Mouse (Mus musculus) liver, embryonic 12.5 days (tissue): ENCODE results near the gene Gpsm1. TPM values are rescaled to one million over a fixed set of nuclear protein-coding genes. Genes with fewer than 3 reads are reported as not detected.

Experiments used
- ATAC-seq: fragments of 200-750 bp; cut with Nextera tagmentation; 2 replicates; pipeline ENCODE4 v1.8.0; 2017; ENCODE audit warnings: moderate number of reproducible peaks, mild to moderate bottlenecking, moderate library complexity
- H3K27ac ChIP-seq: fragments of 300-500 bp; sonication (generic); 2 replicates; pipeline ENCODE4 v1.5.1; 2016; ENCODE audit warnings: mild to moderate bottlenecking
- H3K27me3 ChIP-seq: fragments of 300-500 bp; sonication (generic); replicated peaks from 2 replicates; pipeline ENCODE4 v1.6.1; 2016; ENCODE audit warnings: mild to moderate bottlenecking, moderate library complexity
- H3K36me3 ChIP-seq: fragments of 300-500 bp; sonication (generic); 2 replicates; pipeline ENCODE4 v1.6.1; 2016; ENCODE audit warnings: mild to moderate bottlenecking, moderate library complexity
- H3K4me1 ChIP-seq: fragments of 300-500 bp; sonication (generic); 2 replicates; pipeline ENCODE4 v1.6.1; 2016
- H3K4me2 ChIP-seq: fragments of 300-500 bp; sonication (generic); 2 replicates; pipeline ENCODE4 v1.6.1; 2016; ENCODE audit warnings: mild to moderate bottlenecking, moderate library complexity
- H3K4me3 ChIP-seq: fragments of 300-500 bp; sonication (generic); 2 replicates; pipeline ENCODE4 v1.5.1; 2016; ENCODE audit warnings: mild to moderate bottlenecking, moderate library complexity
- H3K9ac ChIP-seq: fragments of 300-500 bp; sonication (generic); 2 replicates; pipeline ENCODE4 v1.6.1; 2016; ENCODE audit warnings: mild to moderate bottlenecking, moderate library complexity
- H3K9me3 ChIP-seq: fragments of 300-500 bp; sonication (generic); replicated peaks from 2 replicates; pipeline ENCODE4 v1.6.1; 2016; ENCODE audit warnings: mild to moderate bottlenecking, moderate library complexity
- WGBS: fragments of 180-500 bp; shearing (Covaris S2); methylation state at CpG from one replicate; pipeline ENCODE4 v1.1.7; 2016; ENCODE audit not compliant: insufficient replicate concordance; 5-methylcytosine and 5-hydroxymethylcytosine counted together
- polyA plus RNA-seq: library from polyadenylated mRNA; unstranded; fragments of >200 nt; fragmentation: Nextera tagmentation; extraction: Ambion mirVana; gene quantifications from 2 replicates; pipeline ENCODE4 v1.2.1, GENCODE M21; 2016

Gene Gpsm1
- polyA plus RNA-seq, 1 experiment from 2014 or later, result 8.1 TPM

DNA sequence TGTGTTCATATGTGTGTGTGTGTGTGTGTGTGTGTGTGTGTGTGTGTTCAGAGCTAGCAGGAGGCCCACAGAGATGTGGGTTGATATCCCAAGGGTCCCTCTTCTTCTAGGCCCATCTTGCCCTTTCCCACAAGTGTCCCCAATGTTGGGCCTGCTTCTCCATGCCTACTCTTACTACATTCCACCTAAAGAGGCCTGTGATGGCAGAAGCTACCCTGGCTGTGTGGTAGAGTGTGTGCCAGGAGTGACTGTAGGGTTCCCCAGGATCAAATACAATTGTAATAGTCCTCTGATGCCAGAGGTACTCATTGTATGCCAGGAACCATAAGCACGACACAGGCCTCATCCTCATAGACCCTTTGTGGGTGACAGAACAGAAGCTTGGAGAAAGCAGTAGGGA is 1.9 kb upstream of the Gpsm1 start:
- Histone ChIP-seq H3K4me2 (no peak overlapping the region), H3K4me1 (peaks cover 26% of the 10 kb centered on the region), H3K27ac (no peak overlapping the region), H3K9ac (no peak overlapping the region), H3K36me3 (no peaks in the 10 kb centered on the region), H3K4me3 (no peak overlapping the region), H3K9me3 (no peaks in the 10 kb centered on the region), H3K27me3 (peaks cover 38% of the 10 kb centered on the region)
- WGBS, result 59% methylated on average over 1 of the region's 1 CpGs
- no peak for ATAC-seq

DNA sequence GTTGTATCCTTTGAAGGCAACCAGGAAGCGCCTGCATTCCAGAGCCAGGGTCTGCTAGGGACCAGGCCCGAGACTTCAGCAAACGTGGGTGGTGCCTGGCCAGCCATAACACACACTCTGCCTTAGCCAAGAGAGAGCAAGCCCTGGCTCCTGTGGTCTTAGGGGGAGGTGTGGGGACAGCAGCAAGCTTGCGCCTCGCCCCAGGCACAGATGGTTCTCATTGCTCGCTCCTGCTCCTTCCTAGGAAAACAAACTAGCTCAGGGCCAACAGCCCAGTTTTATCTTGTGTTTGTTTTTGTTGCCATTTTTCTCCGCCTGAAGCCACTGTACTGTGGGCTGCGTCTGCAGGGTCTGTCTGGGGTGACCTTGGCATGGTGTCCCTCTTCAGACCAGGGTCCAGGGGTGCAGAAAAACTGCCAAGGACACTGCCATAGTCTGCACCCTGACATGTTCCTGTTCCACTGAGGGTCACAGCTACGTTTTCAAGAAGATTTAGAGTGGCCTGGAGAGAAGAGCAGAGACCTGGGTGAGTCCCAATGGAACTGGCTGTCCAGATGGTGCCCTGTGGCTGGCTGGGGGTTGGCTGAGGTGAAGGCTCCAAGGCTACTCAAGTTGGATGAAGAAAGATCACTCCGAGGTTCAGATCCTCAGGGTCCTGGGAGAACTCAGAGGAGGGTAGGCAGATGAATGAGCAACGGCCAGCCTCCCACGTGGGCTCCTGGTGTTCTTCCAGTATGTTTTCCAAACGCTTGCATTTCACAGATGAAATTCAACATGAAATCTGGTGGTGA is 839 bp upstream of the Gpsm1 start:
- no peaks in the 10 kb centered on the region for H3K36me3 ChIP-seq
- H3K9me3 ChIP-seq, result no peaks in the 10 kb centered on the region
- WGBS, result 51% methylated on average over 13 of the region's 13 CpGs
- H3K27ac ChIP-seq, result peak overlapping the region; percentile 74
- peaks cover 38% of the 10 kb centered on the region for H3K27me3 ChIP-seq
- H3K4me3 ChIP-seq, result peak overlapping the region; percentile 67; the same call in 1 of the 2 replicates
- H3K4me2 ChIP-seq, result peak overlapping the region; percentile 91
- H3K4me1 ChIP-seq, result peaks cover 26% of the 10 kb centered on the region
- ATAC-seq, result no peak
- H3K9ac ChIP-seq, result peak overlapping the region; percentile 66; the same call in 1 of the 2 replicates

DNA sequence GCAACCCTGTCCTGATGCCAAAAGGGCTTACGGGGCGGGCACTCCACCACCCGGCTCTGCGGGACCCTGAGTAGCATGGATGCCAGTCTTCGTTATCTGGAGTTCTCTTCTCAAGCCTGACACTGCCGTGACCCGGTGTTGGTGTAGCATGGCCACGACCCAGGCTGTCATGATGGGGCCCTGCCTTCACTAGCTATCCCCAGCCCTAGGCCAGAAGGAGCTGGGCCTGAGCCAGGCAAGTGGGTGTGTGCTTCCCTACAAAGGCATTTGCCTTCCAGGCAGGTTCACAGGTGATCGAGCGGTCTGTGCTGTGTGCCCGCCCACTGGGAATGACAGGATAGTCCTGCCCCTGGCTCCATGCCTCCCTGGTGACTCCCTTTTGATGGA is 603 bp downstream of the Gpsm1 start:
- peak overlapping the region; percentile 91 for H3K4me2 ChIP-seq
- peak overlapping the region; percentile 74 for H3K27ac ChIP-seq
- ATAC-seq, result peak; percentile 13; the same call in 1 of the 2 replicates
- H3K9ac ChIP-seq, result peak overlapping the region; percentile 66
- no peaks in the 10 kb centered on the region for H3K36me3 ChIP-seq
- peak overlapping the region; percentile 67 for H3K4me3 ChIP-seq
- peaks cover 26% of the 10 kb centered on the region for H3K4me1 ChIP-seq
- H3K27me3 ChIP-seq, result peaks cover 38% of the 10 kb centered on the region
- WGBS, result 10% methylated on average over 11 of the region's 11 CpGs
- no peaks in the 10 kb centered on the region for H3K9me3 ChIP-seq

DNA sequence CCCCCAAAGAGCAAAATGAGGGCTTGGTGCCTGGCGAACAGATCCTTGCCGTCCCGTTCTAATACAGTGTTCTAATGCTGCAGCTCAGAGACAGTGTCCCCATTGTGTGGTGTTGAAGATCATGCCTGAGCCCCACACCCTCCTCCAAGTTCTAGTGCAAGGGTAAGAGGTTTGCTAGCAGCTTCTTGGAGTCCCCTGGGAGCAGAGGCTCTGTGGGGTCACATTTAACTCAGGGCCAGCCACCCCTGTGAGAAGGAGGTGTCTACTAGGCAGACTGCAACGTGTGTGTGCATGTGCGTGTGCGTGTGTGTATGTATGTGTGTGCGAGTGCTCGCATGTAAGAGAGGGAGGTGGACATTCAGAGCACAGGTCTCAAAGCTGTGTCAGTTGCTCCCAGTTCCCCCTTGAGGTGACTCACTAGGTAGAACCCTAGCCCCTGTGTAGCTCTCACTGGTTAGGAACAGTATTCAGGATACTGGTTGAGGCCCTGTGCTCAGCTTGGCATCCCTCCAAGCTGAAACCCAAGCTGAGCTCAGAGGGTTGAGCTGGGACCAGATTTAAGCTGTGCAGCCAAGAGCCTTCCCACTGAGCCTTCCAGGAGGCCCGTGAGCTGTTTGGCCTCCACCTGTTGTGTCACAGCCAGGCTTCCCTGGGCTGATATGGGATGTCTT is 1.4 kb downstream of the Gpsm1 start:
- 69% methylated on average over 9 of the region's 9 CpGs for WGBS
- Histone ChIP-seq H3K27me3 (peaks cover 35% of the 10 kb centered on the region), H3K27ac (no peak overlapping the region), H3K9me3 (no peaks in the 10 kb centered on the region), H3K36me3 (no peaks in the 10 kb centered on the region), H3K4me2 (peak overlapping the region; percentile 91), H3K4me3 (peak overlapping the region; percentile 67), H3K9ac (0 out of 2 replicates have a peak overlapping the region, but pooled peaks have one; percentile 66), H3K4me1 (peaks cover 26% of the 10 kb centered on the region)
- no peak for ATAC-seq

DNA sequence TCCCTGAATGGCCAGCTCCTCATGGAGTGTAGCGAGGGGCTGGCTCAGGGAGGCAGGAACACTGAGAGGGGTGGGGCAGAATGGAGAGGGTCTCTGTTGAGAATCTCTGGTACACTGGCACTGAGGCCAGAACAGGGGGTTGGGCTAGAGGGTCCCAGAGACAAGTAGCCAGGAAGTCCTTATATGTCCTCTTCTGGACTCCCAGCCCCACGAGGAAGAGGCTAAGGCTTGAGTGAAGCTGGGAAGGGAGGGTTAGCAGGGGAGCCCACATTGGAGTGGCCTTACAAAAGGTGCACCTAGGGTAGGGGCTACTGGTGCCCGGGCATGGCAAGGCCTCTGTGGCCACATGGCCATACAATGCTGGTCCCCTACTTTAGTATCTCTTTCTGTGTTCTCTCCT is 2.1 kb downstream of the Gpsm1 start:
- H3K4me1 ChIP-seq, result peaks cover 26% of the 10 kb centered on the region
- peaks cover 34% of the 10 kb centered on the region for H3K27me3 ChIP-seq
- H3K27ac ChIP-seq, result no peak overlapping the region
- no peak for ATAC-seq
- H3K9me3 ChIP-seq, result no peaks in the 10 kb centered on the region
- no peaks in the 10 kb centered on the region for H3K36me3 ChIP-seq
- H3K9ac ChIP-seq, result no peak overlapping the region
- H3K4me3 ChIP-seq, result no peak overlapping the region
- 47% methylated on average over 3 of the region's 3 CpGs for WGBS
- no peak overlapping the region for H3K4me2 ChIP-seq

DNA sequence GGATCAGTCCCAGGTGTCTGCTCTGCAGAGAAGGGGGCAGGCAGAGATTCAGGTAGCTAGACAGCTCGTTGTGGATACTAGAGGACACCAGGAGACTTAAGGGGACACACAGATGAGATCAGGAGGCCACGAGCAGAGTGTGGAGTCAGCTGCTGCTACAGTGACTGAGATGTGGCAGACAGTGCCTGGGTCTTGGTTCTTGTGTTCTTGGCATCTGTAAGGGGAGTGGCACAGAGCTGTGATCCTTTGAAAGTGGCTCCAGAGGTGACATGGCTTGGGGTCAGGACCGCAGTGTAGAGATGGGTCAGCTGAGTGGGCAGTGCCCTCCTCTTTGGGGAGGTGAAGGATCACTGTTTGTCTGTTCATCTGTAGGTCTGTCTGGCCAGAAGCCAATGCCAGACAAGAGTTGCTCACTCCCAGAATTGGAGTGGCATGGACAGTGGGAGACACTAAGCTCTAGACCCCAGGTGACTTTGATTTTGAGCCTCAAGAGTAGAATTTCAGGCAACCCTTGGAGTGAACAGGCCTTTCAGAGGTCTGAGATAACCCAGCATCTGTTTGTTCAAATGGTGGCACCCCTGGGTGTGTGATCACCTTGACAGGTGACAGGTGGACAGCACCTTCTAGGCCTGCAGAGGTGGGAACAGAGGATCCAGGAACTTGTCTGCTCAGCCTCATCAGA is 2.8 kb downstream of the Gpsm1 start:
- no peak overlapping the region for H3K27ac ChIP-seq
- WGBS, result 65% methylated on average over 3 of the region's 3 CpGs
- peaks cover 26% of the 10 kb centered on the region for H3K4me1 ChIP-seq
- no peak overlapping the region for H3K9ac ChIP-seq
- H3K4me3 ChIP-seq, result no peak overlapping the region
- H3K4me2 ChIP-seq, result no peak overlapping the region
- H3K9me3 ChIP-seq, result no peaks in the 10 kb centered on the region
- H3K27me3 ChIP-seq, result peaks cover 34% of the 10 kb centered on the region
- 0 out of 2 replicates have a peak, but pooled peaks cover under 1% of the 10 kb centered on the region for H3K36me3 ChIP-seq
- ATAC-seq, result no peak

DNA sequence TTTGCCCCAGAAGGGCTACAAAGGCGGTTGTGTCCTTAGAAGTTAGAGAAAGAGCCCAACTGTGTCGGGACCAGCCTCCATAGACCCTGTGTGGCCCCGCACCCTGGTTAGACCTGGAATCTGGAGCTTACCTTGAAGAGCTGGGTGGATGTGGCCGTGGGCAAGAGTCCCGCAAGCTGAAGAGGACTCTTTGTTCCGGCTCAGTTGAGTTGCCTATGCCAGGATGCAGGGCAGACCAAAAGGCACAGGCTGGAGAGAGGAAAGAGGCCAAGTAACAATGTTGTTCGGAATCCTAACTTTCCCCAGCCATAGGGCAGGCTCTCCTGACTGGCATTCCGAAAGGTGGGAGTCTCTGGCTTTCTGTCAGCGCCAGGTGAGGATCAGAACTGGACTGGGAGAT is 3.8 kb downstream of the Gpsm1 start:
- ATAC-seq, result no peak
- Histone ChIP-seq H3K4me1 (peaks cover 26% of the 10 kb centered on the region), H3K4me3 (no peak overlapping the region), H3K27me3 (peaks cover 34% of the 10 kb centered on the region), H3K4me2 (no peak overlapping the region), H3K36me3 (peaks cover 8% of the 10 kb centered on the region; the same call in 1 of the 2 replicates), H3K27ac (no peak overlapping the region), H3K9ac (no peak overlapping the region), H3K9me3 (no peaks in the 10 kb centered on the region)
- WGBS, result 77% methylated on average over 9 of the region's 9 CpGs

DNA sequence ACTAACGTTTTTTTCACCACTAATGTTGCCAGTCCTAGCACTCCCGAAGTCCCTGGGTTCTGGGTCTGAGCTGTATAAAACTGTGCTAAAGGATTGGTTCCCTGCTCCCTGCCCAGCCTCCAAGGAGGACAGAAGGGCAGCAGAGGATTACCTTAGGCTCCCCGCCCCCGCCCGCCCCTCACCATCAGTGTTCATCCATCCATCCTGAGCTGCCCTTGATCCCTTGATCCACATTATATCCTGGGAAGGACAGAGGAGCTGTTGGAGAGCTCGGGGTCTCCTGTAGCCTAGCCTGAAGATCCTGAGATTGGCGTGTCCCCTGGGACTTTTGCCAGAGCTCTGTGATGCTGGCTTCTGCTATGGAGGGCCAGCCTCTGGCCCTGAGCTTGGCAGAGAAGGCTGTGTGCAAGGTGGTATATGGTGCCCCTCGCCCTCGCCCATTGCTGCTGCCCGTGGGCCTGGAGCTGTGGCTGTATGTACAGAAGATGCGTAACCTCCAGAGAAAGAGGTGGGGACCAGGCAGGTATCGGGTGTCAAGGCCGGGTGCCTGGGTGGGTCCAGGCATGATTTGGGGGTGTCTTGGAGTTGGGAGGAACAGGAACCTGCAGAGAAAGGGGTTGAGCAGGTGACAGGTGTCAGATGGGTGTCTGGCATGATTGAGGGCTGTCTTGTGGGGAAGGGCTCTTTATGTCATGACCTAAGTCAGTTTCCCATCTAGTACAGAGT is 4.4 kb downstream of the Gpsm1 start:
- Histone ChIP-seq H3K4me3 (no peak overlapping the region), H3K4me1 (peaks cover 23% of the 10 kb centered on the region), H3K27me3 (peaks cover 34% of the 10 kb centered on the region), H3K36me3 (peaks cover 8% of the 10 kb centered on the region; the same call in 1 of the 2 replicates), H3K9me3 (no peaks in the 10 kb centered on the region), H3K4me2 (no peak overlapping the region), H3K9ac (no peak overlapping the region), H3K27ac (no peak overlapping the region)
- WGBS, result 67% methylated on average over 13 of the region's 13 CpGs
- ATAC-seq, result no peak

DNA sequence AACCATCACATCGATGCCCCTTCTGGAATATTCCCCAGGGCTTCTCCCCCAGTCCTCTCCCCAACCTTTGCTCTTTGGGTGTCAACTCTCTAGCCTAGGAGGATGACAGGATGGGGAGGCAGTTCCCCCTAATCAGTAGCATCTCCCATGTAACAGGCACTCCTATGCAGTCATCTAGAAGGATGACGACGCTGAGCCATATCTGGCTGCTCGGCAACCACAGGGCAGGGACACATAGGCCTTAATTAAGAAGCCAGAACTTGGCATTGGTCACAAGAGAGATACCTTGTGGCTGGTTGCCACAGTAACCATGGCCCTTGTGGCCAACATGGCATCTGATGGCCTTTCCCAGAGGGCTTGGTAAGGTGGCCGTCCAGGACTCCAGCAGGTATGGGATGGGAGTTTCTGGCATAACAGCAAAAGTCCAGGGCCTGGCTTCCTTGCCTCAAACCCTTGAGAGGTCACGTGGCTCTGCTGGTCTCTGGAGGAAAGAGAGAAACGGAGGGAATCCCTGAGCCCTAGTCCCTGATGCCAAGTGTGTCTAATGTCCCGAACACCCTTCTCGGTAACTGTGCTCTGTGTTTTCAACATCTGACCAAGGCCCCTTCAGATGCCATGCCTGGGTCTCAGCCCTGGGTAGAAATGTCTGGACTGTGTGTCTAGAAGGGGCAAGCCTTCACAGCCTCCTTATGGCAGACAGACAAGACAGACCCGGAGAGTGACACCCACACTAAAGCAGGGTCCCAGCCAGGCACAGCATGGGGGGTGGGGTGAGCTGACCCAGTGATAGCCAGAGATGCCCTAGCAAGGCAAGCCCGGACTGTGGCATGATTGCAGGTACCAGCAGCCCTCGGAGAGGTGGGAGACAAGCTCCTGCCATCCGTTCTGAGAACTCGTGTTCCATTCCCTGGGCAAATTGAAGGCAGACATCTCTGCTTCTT is 5.2 kb downstream of the Gpsm1 start:
- H3K27me3 ChIP-seq, result peaks cover 26% of the 10 kb centered on the region
- no peak overlapping the region for H3K9ac ChIP-seq
- peaks cover 14% of the 10 kb centered on the region for H3K36me3 ChIP-seq
- 72% methylated on average over 14 of the region's 14 CpGs for WGBS
- H3K4me1 ChIP-seq, result peaks cover 15% of the 10 kb centered on the region
- no peak overlapping the region for H3K27ac ChIP-seq
- H3K4me3 ChIP-seq, result no peak overlapping the region
- no peak for ATAC-seq
- H3K9me3 ChIP-seq, result no peaks in the 10 kb centered on the region
- no peak overlapping the region for H3K4me2 ChIP-seq

DNA sequence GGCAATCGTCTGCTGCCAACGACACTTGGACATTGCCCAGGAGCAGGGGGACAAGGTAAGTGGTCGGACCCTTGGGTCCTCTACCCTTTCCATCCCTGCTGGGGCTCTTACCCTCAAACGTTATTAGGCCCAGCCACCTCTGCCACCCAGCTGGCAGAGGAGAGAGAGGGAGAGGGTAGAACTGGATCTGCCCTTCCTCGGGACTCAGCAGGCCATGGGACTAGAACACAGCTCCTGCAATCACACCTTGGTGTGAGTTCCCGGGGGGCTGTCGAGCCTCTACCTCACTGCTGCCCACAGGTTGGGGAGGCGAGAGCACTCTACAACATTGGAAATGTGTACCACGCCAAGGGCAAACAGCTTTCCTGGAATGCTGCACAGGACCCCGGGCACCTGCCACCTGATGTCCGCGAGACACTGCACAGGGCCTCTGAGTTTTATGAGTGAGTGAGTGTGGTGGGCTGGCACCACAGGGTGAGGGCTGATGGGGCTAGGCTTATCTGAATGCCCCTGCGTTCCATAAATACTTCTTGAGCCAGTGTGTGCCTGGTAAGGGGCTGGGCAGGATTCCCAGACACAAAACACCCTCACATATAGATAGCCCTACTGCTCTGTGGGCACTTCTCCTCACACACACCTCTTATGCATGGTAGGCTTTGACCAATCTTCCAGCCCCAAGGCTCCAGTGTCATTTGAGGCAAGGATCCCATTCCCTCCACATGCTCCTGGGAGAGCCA is 8.4 kb downstream of the Gpsm1 start:
- H3K27me3 ChIP-seq, result no peaks in the 10 kb centered on the region
- H3K4me1 ChIP-seq, result peaks cover 2% of the 10 kb centered on the region; the same call in 1 of the 2 replicates
- no peak for ATAC-seq
- H3K9ac ChIP-seq, result no peak overlapping the region
- H3K4me2 ChIP-seq, result no peak overlapping the region
- H3K36me3 ChIP-seq, result peaks cover 28% of the 10 kb centered on the region
- WGBS, result 78% methylated on average over 13 of the region's 13 CpGs
- H3K9me3 ChIP-seq, result no peaks in the 10 kb centered on the region
- no peak overlapping the region for H3K27ac ChIP-seq
- no peak overlapping the region for H3K4me3 ChIP-seq
